Mouse (Mus musculus) heart, adult 2 months (tissue): ENCODE results near the gene Sox12.

ENCODE experiments used
- CTCF ChIP-seq: fragments of 200-600 bp; IDR thresholded peaks from 2 replicates; pipeline ENCODE4 v1.8.1; 2022; ENCODE audit warnings: antibody characterized with exemption, mild to moderate bottlenecking, moderate library complexity
- EP300 ChIP-seq: fragments of 200-500 bp; IDR thresholded peaks from 2 replicates; pipeline ENCODE4 v1.6.1; 2011; ENCODE audit warnings: low read depth, low read length, control low read depth; ENCODE audit not compliant: insufficient read depth
- POLR2A ChIP-seq: fragments of 200-500 bp; IDR thresholded peaks from 2 replicates; pipeline ENCODE4 v1.6.1; 2011; ENCODE audit warnings: mild to moderate bottlenecking, low read depth, low read length, control low read depth; ENCODE audit not compliant: insufficient read depth

GRCm38 (mm10) chr2:152375652-152376344 is 22.1 kb downstream of the Sox12 start:
- TF ChIP-seq CTCF (no peak), POLR2A (no peak), EP300 (no peak)
